Mouse (Mus musculus) small intestine, adult 2 months (tissue): ENCODE measurements around the gene Maml2. TPM values are rescaled to one million over a fixed set of nuclear protein-coding genes. Genes with fewer than 3 reads are reported as not detected.

Experiments used
- H3K27ac ChIP-seq: fragments of 200-500 bp; 2 replicates; pipeline ENCODE4 v1.5.1; 2012; ENCODE audit warnings: low read depth, low read length, control low read depth, inconsistent platforms; ENCODE audit not compliant: insufficient read depth
- H3K27me3 ChIP-seq: fragments of 200-500 bp; 2 replicates; pipeline ENCODE4 v1.6.1; 2012; ENCODE audit warnings: mild to moderate bottlenecking, moderate library complexity, low read length, inconsistent platforms; ENCODE audit not compliant: control insufficient read depth, insufficient read depth
- H3K36me3 ChIP-seq: fragments of 200-500 bp; 2 replicates; pipeline ENCODE4 v1.6.1; 2012; ENCODE audit warnings: mild to moderate bottlenecking, low read length, control low read depth, inconsistent platforms; ENCODE audit not compliant: control insufficient read depth, insufficient read depth
- H3K4me1 ChIP-seq: fragments of 200-500 bp; 2 replicates; pipeline ENCODE4 v1.6.1; 2012; ENCODE audit warnings: low read length, inconsistent platforms, mixed read lengths; ENCODE audit not compliant: control insufficient read depth, insufficient read depth, insufficient read length
- H3K4me3 ChIP-seq: fragments of 200-500 bp; 2 replicates; pipeline ENCODE4 v1.5.1; 2012; ENCODE audit warnings: low read depth, mild to moderate bottlenecking, control low read depth, inconsistent platforms, low read length, moderate library complexity
- CTCF ChIP-seq: fragments of 200-500 bp; IDR thresholded peaks from 2 replicates; pipeline ENCODE4 v1.5.1; 2012; ENCODE audit warnings: low read depth, mild to moderate bottlenecking, control low read depth, inconsistent platforms, low read length, moderate library complexity, mixed read lengths; ENCODE audit not compliant: insufficient replicate concordance, insufficient read length; ENCODE audit errors: extremely low read depth
- POLR2A ChIP-seq: fragments of 200-500 bp; IDR thresholded peaks from 2 replicates; pipeline ENCODE4 v1.6.1; 2012; ENCODE audit warnings: low read depth, mild to moderate bottlenecking, control low read depth, inconsistent platforms, low read length, moderate library complexity
- WGBS: fragments of 180-500 bp; shearing (Covaris S2); methylation state at CpG from one replicate; pipeline ENCODE4 v1.1.7; 2018; 5-methylcytosine and 5-hydroxymethylcytosine counted together
- polyA plus RNA-seq: library from polyadenylated mRNA; depleted of rRNA; stranded (reverse); fragments of >200 nt; gene quantifications from 2 replicates; pipeline ENCODE4 v1.2.3, GENCODE M21; 2012

The Maml2 gene
- polyA plus RNA-seq, 1 experiment: 2.8 TPM

- Histone ChIP-seq H3K4me3 (no peak overlapping the region), H3K27ac (no peak overlapping the region), H3K4me1 (0 out of 2 replicates have a peak, but pooled peaks cover 2% of the 10 kb centered on the region), H3K36me3 (no peaks in the 10 kb centered on the region), H3K27me3 (no peaks in the 10 kb centered on the region)
- no peak for TF ChIP-seq CTCF
- TF ChIP-seq POLR2A: no peak
- WGBS: 80% methylated on average over 5 of the region's 5 CpGs
These were observed 257.0 kb downstream of the Maml2 start for GRCm38 (mm10) chr9:13554773-13555172.

GRCm38 (mm10) chr9:13555973-13556481, 258.3 kb downstream of the Maml2 start:
- 80% methylated on average over 8 of the region's 8 CpGs for WGBS
- no peak for TF ChIP-seq CTCF
- no peak for TF ChIP-seq POLR2A

GRCm38 (mm10) chr9:13556696-13557095, 258.9 kb downstream of the Maml2 start:
- no peak overlapping the region for H3K27ac ChIP-seq
- no peak for TF ChIP-seq CTCF
- TF ChIP-seq POLR2A: no peak
- no peaks in the 10 kb centered on the region for H3K36me3 ChIP-seq
- no peaks in the 10 kb centered on the region for H3K27me3 ChIP-seq
- H3K4me1 ChIP-seq: 0 out of 2 replicates have a peak, but pooled peaks cover 2% of the 10 kb centered on the region
- no peak overlapping the region for H3K4me3 ChIP-seq
- WGBS: 85% methylated on average over 3 of the region's 3 CpGs

More at GRCm38 (mm10) chr9:13555973-13556481, 258.3 kb downstream of the Maml2 start:
- no peak overlapping the region for H3K27ac ChIP-seq
- H3K27me3 ChIP-seq: no peaks in the 10 kb centered on the region
- H3K4me3 ChIP-seq: no peak overlapping the region
- no peaks in the 10 kb centered on the region for H3K36me3 ChIP-seq
- H3K4me1 ChIP-seq: 0 out of 2 replicates have a peak, but pooled peaks cover 2% of the 10 kb centered on the region

- Histone ChIP-seq H3K4me3 (no peak overlapping the region), H3K36me3 (no peaks in the 10 kb centered on the region), H3K27ac (no peak overlapping the region), H3K27me3 (no peaks in the 10 kb centered on the region), H3K4me1 (peaks cover 6% of the 10 kb centered on the region; the same call in 1 of the 2 replicates)
- 36% methylated on average over 4 of the region's 4 CpGs for WGBS
- TF ChIP-seq CTCF (no peak), POLR2A (no peak)
These were observed 261.1 kb downstream of the Maml2 start for GRCm38 (mm10) chr9:13558811-13559372.

GRCm38 (mm10) chr9:13560651-13561050, 262.9 kb downstream of the Maml2 start:
- H3K27ac ChIP-seq: no peak overlapping the region
- WGBS: 86% methylated on average over 9 of the region's 9 CpGs
- H3K4me3 ChIP-seq: no peak overlapping the region

GRCm38 (mm10) chr9:13561335-13561734, 263.6 kb downstream of the Maml2 start:
- Histone ChIP-seq H3K36me3 (no peaks in the 10 kb centered on the region), H3K27ac (no peak overlapping the region), H3K27me3 (no peaks in the 10 kb centered on the region), H3K4me3 (no peak overlapping the region), H3K4me1 (peaks cover 5% of the 10 kb centered on the region; the same call in 1 of the 2 replicates)
- WGBS: 97% methylated on average over 1 of the region's 1 CpGs
- TF ChIP-seq CTCF: no peak

More at GRCm38 (mm10) chr9:13560651-13561050, 262.9 kb downstream of the Maml2 start:
- Histone ChIP-seq H3K27me3 (no peaks in the 10 kb centered on the region), H3K36me3 (no peaks in the 10 kb centered on the region), H3K4me1 (peaks cover 7% of the 10 kb centered on the region; the same call in 1 of the 2 replicates)
- TF ChIP-seq CTCF: no peak
- TF ChIP-seq POLR2A: no peak

GRCm38 (mm10) chr9:13563475-13564414, 266.0 kb downstream of the Maml2 start:
- H3K36me3 ChIP-seq: no peaks in the 10 kb centered on the region
- WGBS: 42% methylated on average over 10 of the region's 10 CpGs
- TF ChIP-seq CTCF (no peak), POLR2A (no peak)
- H3K4me3 ChIP-seq: no peak overlapping the region
- peaks cover 5% of the 10 kb centered on the region for H3K4me1 ChIP-seq
- H3K27me3 ChIP-seq: no peaks in the 10 kb centered on the region
- no peak overlapping the region for H3K27ac ChIP-seq
